Mouse (Mus musculus) bone marrow, adult 2 months (tissue): ENCODE measurements around the gene P2rx2.

Experiments
- CTCF ChIP-seq: fragments of 200-500 bp; IDR thresholded peaks from 2 replicates; pipeline ENCODE4 v1.5.1; 2011; ENCODE audit warnings: low read length, control low read depth; ENCODE audit not compliant: control insufficient read depth, insufficient read depth
- POLR2A ChIP-seq: fragments of 200-500 bp; IDR thresholded peaks from 2 replicates; pipeline ENCODE4 v1.6.1; 2011; ENCODE audit warnings: low read depth, mild to moderate bottlenecking, control low read depth, low read length, borderline replicate concordance; ENCODE audit not compliant: control insufficient read depth

- TF ChIP-seq CTCF (no peak), POLR2A (no peak)
Measured at GRCm38 (mm10) chr5:110296637-110297036, 46.4 kb downstream of the P2rx2 start.
